Mouse (Mus musculus) erythroblast, embryonic 14.5 days (primary cell): ENCODE data around the gene Abcb9.

ENCODE experiments used
- GATA1 ChIP-seq: IDR thresholded peaks from 2 replicates; pipeline ENCODE4 v1.6.1; 2012; ENCODE audit warnings: low read length, inconsistent platforms, mixed read lengths
- TAL1 ChIP-seq: IDR thresholded peaks from 3 replicates; pipeline ENCODE4 v1.6.1; 2012; ENCODE audit warnings: low read length, inconsistent platforms, mixed read lengths

DNA sequence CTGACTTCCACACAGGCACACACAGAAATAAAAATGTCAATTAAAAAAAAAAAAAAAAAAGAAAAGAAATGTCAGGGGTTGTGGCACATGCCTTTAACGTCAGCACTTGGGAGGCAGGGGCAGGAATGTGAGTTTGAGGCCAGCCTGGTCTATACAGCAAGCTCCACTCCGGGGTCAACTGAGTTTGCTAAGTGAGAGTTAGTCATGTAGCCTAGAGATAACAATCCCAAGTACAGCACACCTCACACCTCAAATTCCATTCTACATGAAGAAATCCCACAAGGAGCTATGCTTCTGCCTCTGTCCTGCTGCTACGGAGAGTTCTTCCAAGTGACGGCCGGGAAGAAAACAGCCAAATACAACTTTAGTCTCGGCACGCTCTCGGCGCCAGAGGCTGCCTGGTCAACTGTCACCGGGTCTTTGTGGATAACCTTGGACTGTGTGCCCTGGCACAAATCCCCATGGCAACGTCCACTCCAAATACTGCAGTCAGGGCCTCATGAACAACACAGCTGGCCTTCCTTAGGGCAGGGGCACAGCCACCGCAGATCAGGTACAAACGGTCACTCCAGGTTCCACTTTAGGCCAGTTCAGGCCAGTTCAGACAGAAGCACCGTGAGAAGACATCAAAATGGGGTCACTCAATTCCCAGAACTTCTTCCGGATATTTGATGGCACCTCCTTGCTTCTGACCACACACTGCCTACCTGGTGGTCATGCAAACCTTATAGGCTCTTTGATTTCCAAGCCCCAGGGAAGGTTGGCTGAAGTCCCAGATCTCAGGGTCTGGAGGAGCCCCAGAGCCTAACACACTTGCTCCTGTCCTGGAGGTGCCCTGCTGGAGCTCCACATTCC is 69.8 kb downstream of the Abcb9 start:
- TF ChIP-seq TAL1 (no peak), GATA1 (no peak)
